Mouse (Mus musculus) liver, adult 2 months (tissue): ENCODE measurements at regions not wholly inside any gene's neighbourhood (a gene's known extent, or its start where the extent isn't known, plus 50 kb on each side); places are given as distances from the start of the nearest gene placed in this dataset.

Experiments used
- DNase-seq: peaks from one replicate; pipeline ENCODE4 v3.0.0-alpha.2; 2011; ENCODE audit warnings: low read depth, low spot score; ENCODE audit errors: extremely low read depth
- H3K27ac ChIP-seq: fragments of 200-500 bp; replicated peaks from 2 replicates; pipeline ENCODE4 v1.5.1; 2012; ENCODE audit warnings: low read depth, mild to moderate bottlenecking, control low read depth, inconsistent platforms, low read length; ENCODE audit not compliant: insufficient read depth
- H3K27me3 ChIP-seq: fragments of 200-500 bp; 2 replicates; pipeline ENCODE4 v1.6.1; 2012; ENCODE audit warnings: mild to moderate bottlenecking, moderate library complexity, low read length, inconsistent platforms; ENCODE audit not compliant: control insufficient read depth, insufficient read depth
- H3K36me3 ChIP-seq: fragments of 200-500 bp; 2 replicates; pipeline ENCODE4 v1.6.1; 2012; ENCODE audit warnings: low read length, inconsistent platforms; ENCODE audit not compliant: control insufficient read depth, insufficient read depth
- H3K4me1 ChIP-seq: fragments of 200-500 bp; 2 replicates; pipeline ENCODE4 v1.6.1; 2011; ENCODE audit warnings: low read length; ENCODE audit not compliant: control insufficient read depth, insufficient read depth
- H3K4me3 ChIP-seq: fragments of 200-500 bp; 2 replicates; pipeline ENCODE4 v1.5.1; 2011; ENCODE audit warnings: low read depth, mild to moderate bottlenecking, control low read depth, low read length, moderate library complexity; ENCODE audit not compliant: insufficient read depth
- H3K79me2 ChIP-seq: fragments of 200-500 bp; 2 replicates; pipeline ENCODE4 v1.6.1; 2012; ENCODE audit warnings: inconsistent platforms, mild to moderate bottlenecking, low read length, moderate library complexity; ENCODE audit not compliant: control insufficient read depth, insufficient read depth
- H3K9ac ChIP-seq: fragments of 200-500 bp; 2 replicates; pipeline ENCODE4 v1.6.1; 2012; ENCODE audit warnings: low read depth, mild to moderate bottlenecking, control low read depth, inconsistent platforms, low read length
- CTCF ChIP-seq: fragments of 200-500 bp; IDR thresholded peaks from 2 replicates; pipeline ENCODE4 v1.5.1; 2011; ENCODE audit warnings: low read depth, low read length, control low read depth
- POLR2A ChIP-seq: fragments of 200-500 bp; IDR thresholded peaks from 2 replicates; pipeline ENCODE4 v1.6.1; 2011; ENCODE audit warnings: low read length, control low read depth; ENCODE audit not compliant: insufficient read depth; ENCODE audit errors: extremely low read depth
- WGBS: fragments of 180-500 bp; shearing (Covaris S2); methylation state at CpG from one replicate; pipeline ENCODE4 v1.1.7; 2018; 5-methylcytosine and 5-hydroxymethylcytosine counted together

GRCm38 (mm10) chr9:120843753-120844152 is 85.3 kb upstream of the Ctnnb1 start:
- Histone ChIP-seq H3K79me2 (no peaks in the 10 kb centered on the region), H3K36me3 (no peaks in the 10 kb centered on the region), H3K4me1 (no peaks in the 10 kb centered on the region), H3K4me3 (no peak overlapping the region), H3K27me3 (no peaks in the 10 kb centered on the region), H3K9ac (no peak overlapping the region), H3K27ac (no peak overlapping the region)
- no peak for TF ChIP-seq POLR2A
- TF ChIP-seq CTCF: no peak
- DNase-seq: no peak
- WGBS: 89% methylated on average over 8 of the region's 8 CpGs

GRCm38 (mm10) chr9:120845538-120845937 is 83.5 kb upstream of the Ctnnb1 start:
- no peak for DNase-seq
- Histone ChIP-seq H3K27ac (no peak overlapping the region), H3K27me3 (no peaks in the 10 kb centered on the region), H3K36me3 (no peaks in the 10 kb centered on the region), H3K4me1 (no peaks in the 10 kb centered on the region), H3K9ac (no peak overlapping the region), H3K79me2 (no peaks in the 10 kb centered on the region), H3K4me3 (no peak overlapping the region)
- WGBS: 91% methylated on average over 10 of the region's 10 CpGs
- TF ChIP-seq POLR2A (no peak), CTCF (no peak)

GRCm38 (mm10) chr9:120847649-120848048 is 81.4 kb upstream of the Ctnnb1 start:
- H3K79me2 ChIP-seq: no peaks in the 10 kb centered on the region
- no peaks in the 10 kb centered on the region for H3K36me3 ChIP-seq
- DNase-seq: no peak
- WGBS: 87% methylated on average over 5 of the region's 5 CpGs
- TF ChIP-seq POLR2A (no peak), CTCF (no peak)
- H3K9ac ChIP-seq: no peak overlapping the region
- no peaks in the 10 kb centered on the region for H3K27me3 ChIP-seq
- H3K4me3 ChIP-seq: no peak overlapping the region
- no peak overlapping the region for H3K27ac ChIP-seq
- H3K4me1 ChIP-seq: no peaks in the 10 kb centered on the region

- no peaks in the 10 kb centered on the region for H3K79me2 ChIP-seq
- no peak overlapping the region for H3K9ac ChIP-seq
- H3K36me3 ChIP-seq: no peaks in the 10 kb centered on the region
- H3K27ac ChIP-seq: no peak overlapping the region
- no peak overlapping the region for H3K4me3 ChIP-seq
- no peak for TF ChIP-seq CTCF
- peaks cover 5% of the 10 kb centered on the region; the same call in 1 of the 2 replicates for H3K4me1 ChIP-seq
- DNase-seq: no peak
- no peaks in the 10 kb centered on the region for H3K27me3 ChIP-seq
- WGBS: 94% methylated on average over 2 of the region's 2 CpGs
Observed at GRCm38 (mm10) chr9:120848962-120849361, 80.1 kb upstream of the Ctnnb1 start.

- H3K36me3 ChIP-seq: no peaks in the 10 kb centered on the region
- WGBS: 70% methylated on average over 5 of the region's 5 CpGs
- H3K9ac ChIP-seq: no peak overlapping the region
- DNase-seq: no peak
- H3K27ac ChIP-seq: no peak overlapping the region
- H3K4me1 ChIP-seq: peaks cover 5% of the 10 kb centered on the region; the same call in 1 of the 2 replicates
- no peak overlapping the region for H3K4me3 ChIP-seq
- no peaks in the 10 kb centered on the region for H3K27me3 ChIP-seq
- TF ChIP-seq CTCF (no peak), POLR2A (no peak)
- H3K79me2 ChIP-seq: no peaks in the 10 kb centered on the region
Observed at GRCm38 (mm10) chr9:120850092-120850491, 78.9 kb upstream of the Ctnnb1 start.

- no peak overlapping the region for H3K9ac ChIP-seq
- H3K36me3 ChIP-seq: no peaks in the 10 kb centered on the region
- peaks cover 5% of the 10 kb centered on the region; the same call in 1 of the 2 replicates for H3K4me1 ChIP-seq
- DNase-seq: no peak
- H3K4me3 ChIP-seq: no peak overlapping the region
- TF ChIP-seq POLR2A: no peak
- no peak for TF ChIP-seq CTCF
- H3K27ac ChIP-seq: no peak overlapping the region
- no peaks in the 10 kb centered on the region for H3K27me3 ChIP-seq
- no peaks in the 10 kb centered on the region for H3K79me2 ChIP-seq
- 95% methylated on average over 5 of the region's 5 CpGs for WGBS
Observed at GRCm38 (mm10) chr9:120851914-120852313, 77.1 kb upstream of the Ctnnb1 start.
